Mouse (Mus musculus): Measurements from ENCODE around the gene Rsph3b. TPM values are rescaled to one million over a fixed set of nuclear protein-coding genes. Genes with fewer than 3 reads are reported as not detected.

Gene Rsph3b
- total RNA-seq, 1 experiment from 2014 or later = 43.9 TPM

DNA sequence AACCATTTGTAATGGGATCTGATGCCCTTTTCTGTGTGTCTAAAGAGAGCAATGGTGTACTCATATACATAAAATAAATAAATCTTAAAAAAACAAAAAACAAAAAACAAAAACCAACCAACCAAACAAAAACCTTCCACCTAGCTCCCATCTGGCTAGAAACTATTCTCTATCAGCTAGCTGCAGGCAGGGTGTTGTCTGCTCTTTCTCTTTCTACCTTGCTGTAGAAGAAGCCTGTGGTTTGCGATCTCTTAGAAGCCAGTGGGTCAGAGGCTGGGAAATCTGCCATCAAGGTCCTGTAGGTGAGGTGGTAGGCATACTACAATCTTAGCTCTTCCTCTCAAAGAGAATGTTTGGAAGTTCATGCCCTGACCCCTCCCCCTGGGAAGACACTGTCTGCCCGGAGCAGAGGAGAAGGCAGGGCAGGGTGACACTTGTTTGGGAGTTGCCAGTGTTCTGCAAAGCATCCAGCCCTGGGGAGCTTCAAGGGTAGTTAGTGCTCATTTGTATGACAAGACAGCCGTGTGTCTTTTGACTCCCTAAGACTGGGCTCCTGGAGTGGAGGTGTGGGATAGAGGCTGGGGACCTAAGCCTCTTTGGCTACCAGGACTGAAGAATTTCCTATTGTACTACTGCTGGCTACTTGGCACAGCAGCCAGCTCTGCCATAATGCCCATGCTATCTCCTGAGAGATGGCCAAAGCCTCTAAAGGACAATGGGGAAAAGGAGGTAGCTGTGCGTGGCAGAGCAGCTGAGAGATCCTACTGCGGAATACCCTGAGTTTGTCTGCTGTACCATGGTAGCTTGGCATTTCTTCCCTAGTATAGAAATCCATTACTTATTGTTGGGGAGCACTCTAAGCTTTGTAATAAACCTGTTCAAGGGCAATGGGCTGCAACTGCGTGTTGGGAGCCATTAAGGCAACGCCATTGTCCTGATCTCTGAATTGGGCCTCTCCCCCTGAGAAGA is 56.2 kb downstream of the Rsph3b start:
- no peak; a peak in 1 of 4 replicates for ATAC-seq (replicated peaks in 1 of 2; ENCODE audit: insufficient read depth in 1 of 2, low FRiP score in 2 of 2, low TSS enrichment in 1 of 2, low read depth in 1 of 2, poor library complexity in 2 of 2, severe bottlenecking in 2 of 2)

DNA sequence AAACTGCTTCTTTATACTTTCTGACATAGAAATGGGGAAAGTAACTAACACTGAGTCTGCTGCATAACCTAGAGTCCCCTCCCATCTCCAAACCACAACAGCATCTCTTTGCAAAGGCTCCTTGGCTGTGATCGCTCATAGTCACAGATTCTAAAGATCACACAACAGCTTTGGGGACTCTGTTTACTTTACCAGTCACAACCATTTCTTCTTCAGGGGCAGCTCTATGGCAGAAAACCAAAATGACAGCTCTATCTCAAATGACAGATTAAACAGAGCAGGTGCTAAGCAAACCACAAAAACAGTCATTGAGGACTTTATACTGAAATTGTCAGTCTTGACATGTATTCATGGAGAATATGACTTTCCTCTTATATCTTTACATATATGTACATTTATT is 62.0 kb downstream of the Rsph3b start:
- ATAC-seq (replicated peaks in 1 of 2; ENCODE audit: insufficient read depth in 1 of 2, low FRiP score in 2 of 2, low TSS enrichment in 1 of 2, low read depth in 1 of 2, poor library complexity in 2 of 2, severe bottlenecking in 2 of 2) = no peak

- ATAC-seq (replicated peaks in 1 of 2; ENCODE audit: insufficient read depth in 1 of 2, low FRiP score in 2 of 2, low TSS enrichment in 1 of 2, low read depth in 1 of 2, poor library complexity in 2 of 2, severe bottlenecking in 2 of 2) = no peak
These were observed 64.0 kb downstream of the Rsph3b start for GRCm38 (mm10) chr17:6884531-6884930.

DNA sequence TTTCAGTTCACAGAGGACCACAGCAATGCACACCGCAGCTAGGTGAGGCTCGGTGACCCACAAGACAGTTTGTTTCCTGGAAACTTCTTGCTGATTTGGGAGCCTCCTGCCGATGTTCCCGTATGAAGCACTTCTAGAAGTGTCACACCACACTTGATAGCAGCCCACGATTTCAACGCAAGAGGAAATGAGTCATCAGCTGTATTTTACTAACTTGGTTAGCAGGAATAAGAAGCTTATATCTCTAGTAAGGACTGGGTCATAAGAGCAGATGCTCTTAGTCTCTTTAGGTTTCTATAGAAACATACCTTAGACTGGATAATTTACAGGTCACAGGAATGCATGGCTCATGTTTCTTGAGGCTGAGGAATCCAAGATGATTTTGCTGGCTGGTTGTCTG is 67.2 kb downstream of the Rsph3b start:
- ATAC-seq (replicated peaks in 1 of 2; ENCODE audit: insufficient read depth in 1 of 2, low FRiP score in 2 of 2, low TSS enrichment in 1 of 2, low read depth in 1 of 2, poor library complexity in 2 of 2, severe bottlenecking in 2 of 2) = no peak

DNA sequence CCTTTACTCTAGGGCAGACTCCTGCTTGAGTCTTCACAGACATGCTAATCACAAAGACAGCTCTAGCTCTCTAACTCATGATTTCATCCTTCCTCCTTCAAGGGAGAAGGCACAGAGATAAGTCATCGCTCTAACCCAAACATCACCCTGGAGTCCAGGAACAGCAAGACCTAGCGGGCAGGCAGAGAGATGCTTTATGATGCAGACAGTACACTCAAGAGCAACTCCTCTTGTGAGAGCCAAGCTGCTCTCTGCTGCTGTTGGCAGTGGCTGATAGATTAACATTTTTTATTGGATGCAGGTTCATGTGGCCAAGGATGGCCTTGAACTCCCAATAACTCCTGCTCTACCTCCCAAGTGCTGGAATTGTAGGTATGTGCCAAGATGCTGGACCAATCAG is 77.1 kb downstream of the Rsph3b start:
- ATAC-seq (replicated peaks in 1 of 2; ENCODE audit: insufficient read depth in 1 of 2, low FRiP score in 2 of 2, low TSS enrichment in 1 of 2, low read depth in 1 of 2, poor library complexity in 2 of 2, severe bottlenecking in 2 of 2) = no peak

- ATAC-seq (replicated peaks in 1 of 2; ENCODE audit: insufficient read depth in 1 of 2, low FRiP score in 2 of 2, low TSS enrichment in 1 of 2, low read depth in 1 of 2, poor library complexity in 2 of 2, severe bottlenecking in 2 of 2) = no peak
These were observed 79.7 kb downstream of the Rsph3b start for GRCm38 (mm10) chr17:6868810-6869209.

GRCm38 (mm10) chr17:6867740-6868139 is 80.7 kb downstream of the Rsph3b start:
- no peak; a peak in 1 of 4 replicates for ATAC-seq (replicated peaks in 1 of 2; ENCODE audit: insufficient read depth in 1 of 2, low FRiP score in 2 of 2, low TSS enrichment in 1 of 2, low read depth in 1 of 2, poor library complexity in 2 of 2, severe bottlenecking in 2 of 2)

DNA sequence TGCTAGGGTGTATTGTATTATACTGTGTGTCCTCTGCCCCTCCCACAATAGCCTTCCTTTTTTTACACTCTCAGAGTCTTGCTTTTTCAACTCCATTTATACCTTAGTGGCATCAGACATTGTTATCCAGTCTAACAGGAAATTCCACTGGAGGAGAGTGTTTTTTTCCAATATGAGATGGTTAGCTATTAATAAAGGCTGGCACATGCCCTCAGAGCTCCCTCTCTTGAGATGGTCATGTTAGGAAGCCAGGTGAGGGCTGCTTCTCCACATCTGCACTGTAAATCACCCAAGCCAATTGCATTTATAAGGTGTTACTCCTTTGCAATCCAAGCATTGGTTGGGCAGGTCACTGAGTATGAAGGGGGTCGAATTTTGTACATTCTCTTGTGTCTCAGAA is 81.9 kb downstream of the Rsph3b start:
- no peak for ATAC-seq (replicated peaks in 1 of 2; ENCODE audit: insufficient read depth in 1 of 2, low FRiP score in 2 of 2, low TSS enrichment in 1 of 2, low read depth in 1 of 2, poor library complexity in 2 of 2, severe bottlenecking in 2 of 2)

- ATAC-seq (replicated peaks in 1 of 2; ENCODE audit: insufficient read depth in 1 of 2, low FRiP score in 2 of 2, low TSS enrichment in 1 of 2, low read depth in 1 of 2, poor library complexity in 2 of 2, severe bottlenecking in 2 of 2) = no peak
These were observed 82.9 kb downstream of the Rsph3b start for GRCm38 (mm10) chr17:6865580-6865979.

DNA sequence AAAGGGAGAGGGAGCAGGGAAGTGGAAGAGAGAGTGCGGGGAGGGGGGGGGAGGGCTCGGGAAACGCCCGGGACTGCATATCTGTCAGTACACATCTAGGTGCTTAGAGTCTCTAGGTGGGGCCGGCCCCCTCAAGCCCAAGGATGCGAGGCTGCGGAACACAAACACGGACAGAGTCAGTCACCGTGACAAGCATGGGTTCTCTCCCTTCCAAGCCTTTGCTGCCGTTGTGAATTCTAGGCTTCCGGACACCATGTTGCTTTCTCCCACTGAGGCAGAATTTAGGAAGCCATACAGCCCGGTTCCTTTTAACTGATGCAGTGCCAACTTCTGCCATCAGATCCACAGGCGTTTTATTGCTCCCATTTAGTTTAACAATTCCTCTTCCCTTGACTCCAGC is 83.6 kb downstream of the Rsph3b start:
- no peak for ATAC-seq (replicated peaks in 1 of 2; ENCODE audit: insufficient read depth in 1 of 2, low FRiP score in 2 of 2, low TSS enrichment in 1 of 2, low read depth in 1 of 2, poor library complexity in 2 of 2, severe bottlenecking in 2 of 2)

DNA sequence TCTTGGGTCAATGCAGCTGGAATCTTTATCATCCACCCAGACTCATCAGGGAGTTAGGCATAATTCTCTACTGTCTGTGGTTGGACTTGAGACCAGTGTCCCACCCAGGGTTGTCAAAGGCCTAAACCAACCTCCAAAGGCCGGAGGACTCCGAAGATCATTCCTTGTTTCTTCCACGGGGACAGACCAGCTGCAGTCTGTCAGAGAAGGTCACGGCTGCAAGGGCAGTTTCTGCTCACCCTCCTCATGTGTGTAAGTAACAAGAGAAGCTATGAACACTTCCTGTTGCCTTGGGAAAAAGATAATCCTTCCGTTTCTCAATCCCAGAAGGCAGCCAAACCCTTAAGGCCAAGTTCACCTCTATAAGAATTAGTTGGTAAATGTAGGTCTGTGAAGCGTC is 85.0 kb downstream of the Rsph3b start:
- ATAC-seq (replicated peaks in 1 of 2; ENCODE audit: insufficient read depth in 1 of 2, low FRiP score in 2 of 2, low TSS enrichment in 1 of 2, low read depth in 1 of 2, poor library complexity in 2 of 2, severe bottlenecking in 2 of 2) = no peak

DNA sequence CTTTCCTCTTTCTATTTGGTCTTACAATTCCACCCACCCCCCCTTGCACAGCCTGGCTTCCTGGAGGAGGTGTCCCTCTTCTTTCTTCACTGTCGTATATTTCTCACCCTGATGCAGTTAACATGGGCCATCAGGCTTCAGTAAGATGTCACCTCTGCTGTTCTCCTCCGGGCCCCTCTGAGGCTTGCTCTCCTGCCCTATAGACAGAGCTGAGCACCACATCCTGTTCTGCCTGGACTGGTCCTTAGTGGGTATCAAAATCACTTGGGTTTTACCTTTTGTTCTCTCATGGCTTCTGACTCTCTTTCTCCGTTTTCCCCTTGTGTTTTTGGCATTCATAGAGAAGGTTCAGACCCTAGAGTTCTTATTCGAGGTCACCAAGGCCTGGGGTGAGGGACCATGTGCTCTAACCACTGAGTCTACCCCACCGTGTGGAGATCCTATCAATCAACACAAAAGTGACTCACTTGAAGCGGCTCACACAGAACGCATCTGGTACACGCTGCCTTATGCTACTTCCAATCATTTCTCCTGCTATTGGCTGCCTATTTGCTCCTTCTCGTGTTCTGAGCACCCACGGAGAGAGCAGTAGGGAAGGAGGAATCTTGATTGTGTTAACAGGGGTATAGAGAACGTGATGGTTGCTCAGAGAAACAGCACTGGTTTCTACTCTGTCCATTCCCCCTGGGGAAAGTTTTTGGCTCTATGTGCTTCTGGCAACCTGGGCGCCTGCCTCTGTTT is 86.3 kb downstream of the Rsph3b start:
- ATAC-seq (replicated peaks in 1 of 2; ENCODE audit: insufficient read depth in 1 of 2, low FRiP score in 2 of 2, low TSS enrichment in 1 of 2, low read depth in 1 of 2, poor library complexity in 2 of 2, severe bottlenecking in 2 of 2) = 0 out of 4 replicates have a peak, but pooled peaks of 1 of the 2 experiments have one; percentile 12

DNA sequence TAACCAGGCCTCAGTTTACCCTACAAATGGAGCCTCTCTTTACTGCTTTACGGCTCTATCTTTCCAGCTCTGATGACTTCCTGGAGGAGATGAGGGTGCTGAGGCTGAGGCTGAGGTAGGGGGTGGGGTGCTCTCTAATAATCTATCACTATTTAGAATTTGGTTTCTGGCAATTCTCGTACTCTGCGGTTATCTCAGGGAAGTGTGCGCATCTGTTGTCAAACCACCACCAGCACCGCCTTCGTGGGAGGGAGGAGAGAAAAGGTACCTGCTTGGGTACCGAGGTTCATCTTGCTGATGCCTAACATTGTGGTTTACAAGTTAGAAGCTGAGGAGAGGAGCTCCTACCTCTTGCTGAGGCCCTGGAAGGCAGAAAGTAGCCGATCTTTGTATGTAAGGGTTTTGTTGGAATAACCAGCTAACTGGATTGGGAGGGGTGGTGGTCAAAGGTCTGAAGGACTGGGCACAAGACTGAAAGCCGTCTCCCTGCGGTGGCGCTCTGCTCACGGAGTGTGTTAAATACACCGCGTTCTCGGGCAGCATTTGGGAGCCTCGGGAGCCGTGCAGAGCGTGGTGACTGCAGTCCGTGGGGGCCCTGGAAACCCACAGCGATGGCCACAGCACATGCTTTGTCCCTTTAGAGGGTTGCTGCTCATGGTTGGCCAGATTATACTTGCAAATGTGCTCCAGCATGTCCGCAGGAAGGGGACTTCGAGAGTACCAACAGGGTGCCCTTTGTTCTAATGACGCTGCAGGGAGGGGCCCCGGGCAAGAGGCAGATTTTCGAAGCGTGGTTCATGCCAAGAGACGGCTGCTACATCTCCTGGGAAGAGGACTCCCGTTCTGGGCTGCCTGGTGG is 87.1 kb downstream of the Rsph3b start:
- peak; percentile 17 to 62 for ATAC-seq (replicated peaks in 1 of 2; ENCODE audit: insufficient read depth in 1 of 2, low FRiP score in 2 of 2, low TSS enrichment in 1 of 2, low read depth in 1 of 2, poor library complexity in 2 of 2, severe bottlenecking in 2 of 2)

GRCm38 (mm10) chr17:6860491-6860897 is 88.0 kb downstream of the Rsph3b start:
- ATAC-seq (replicated peaks in 1 of 2; ENCODE audit: insufficient read depth in 1 of 2, low FRiP score in 2 of 2, low TSS enrichment in 1 of 2, low read depth in 1 of 2, poor library complexity in 2 of 2, severe bottlenecking in 2 of 2) = no peak

- ATAC-seq (replicated peaks in 1 of 2; ENCODE audit: insufficient read depth in 1 of 2, low FRiP score in 2 of 2, low TSS enrichment in 1 of 2, low read depth in 1 of 2, poor library complexity in 2 of 2, severe bottlenecking in 2 of 2) = no peak
These were observed 88.4 kb downstream of the Rsph3b start for GRCm38 (mm10) chr17:6860067-6860466.
